Mouse (Mus musculus): Measurements from ENCODE around the gene Kazald1.

GRCm38 (mm10) chr19:45106689-45107088 lies 31.6 kb downstream of the Kazald1 start:
- TF ChIP-seq CTCF (conservative IDR thresholded peaks at IDR 0.05 in 1 of 2, IDR thresholded peaks at IDR 0.05 in 1 of 2; ENCODE audit: low read depth in 2 of 2, low read length in 2 of 2) (no peak), MYC (IDR thresholded peaks at IDR 0.05; ENCODE audit: low read depth, low read length) (no peak), CHD1 (IDR thresholded peaks at IDR 0.05; ENCODE audit: low read depth, low read length) (no peak), USF1 (IDR thresholded peaks at IDR 0.05; ENCODE audit: low read depth, low read length) (no peak), USF2 (conservative IDR thresholded peaks at IDR 0.05; ENCODE audit: low read depth, low read length) (no peak), ZKSCAN1 (IDR thresholded peaks at IDR 0.05; ENCODE audit: borderline replicate concordance, low read depth, low read length) (no peak), GABPA (IDR thresholded peaks at IDR 0.05; ENCODE audit: insufficient replicate concordance, low read depth, low read length) (no peak), MAZ (IDR thresholded peaks at IDR 0.05; ENCODE audit: low read depth, low read length) (no peak)

Data from CH12.LX (cell line).